Mouse (Mus musculus): ENCODE data around the gene Insl5. TPM values are rescaled to one million over a fixed set of nuclear protein-coding genes. Genes with fewer than 3 reads are reported as not detected.

The Insl5 gene
- polyA plus RNA-seq, 1 experiment from 2014 or later: not detected

DNA sequence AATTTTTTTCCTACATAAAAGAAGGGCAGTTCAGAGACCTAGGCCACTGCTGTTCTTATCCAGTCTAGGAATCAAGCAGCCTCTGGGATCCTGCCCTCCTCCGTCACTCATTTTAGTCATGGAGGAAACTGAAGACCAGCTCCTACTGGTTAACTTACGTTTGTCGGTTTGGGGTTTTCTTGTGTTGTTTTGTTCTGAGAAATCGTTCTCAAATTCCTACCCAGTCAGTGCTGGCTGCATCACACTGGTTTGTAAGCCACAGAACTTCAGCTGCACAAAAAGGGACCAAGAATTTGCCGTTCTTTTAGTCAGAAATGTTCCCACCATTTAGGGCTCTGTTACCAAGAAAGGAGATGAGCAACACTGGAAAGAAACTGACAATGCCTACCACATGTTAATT is 37.3 kb downstream of the Insl5 start:
- H3K27ac ChIP-seq: no peak overlapping the region
- H3K4me2 ChIP-seq: no peak overlapping the region
- no peak overlapping the region for H3K9ac ChIP-seq (replicated peaks)
- 80% methylated on average over 5 of the region's 5 CpGs for WGBS
- ATAC-seq (ENCODE audit: insufficient number of reproducible peaks, insufficient read depth, low FRiP score, low TSS enrichment, low read depth): no peak
- H3K4me3 ChIP-seq (replicated peaks): no peak overlapping the region
- H3K36me3 ChIP-seq: no peaks in the 10 kb centered on the region
- no peaks in the 10 kb centered on the region for H3K27me3 ChIP-seq
- no peaks in the 10 kb centered on the region; the same call in 1 of the 2 replicates for H3K4me1 ChIP-seq (replicated peaks)
- H3K9me3 ChIP-seq: no peaks in the 10 kb centered on the region

DNA sequence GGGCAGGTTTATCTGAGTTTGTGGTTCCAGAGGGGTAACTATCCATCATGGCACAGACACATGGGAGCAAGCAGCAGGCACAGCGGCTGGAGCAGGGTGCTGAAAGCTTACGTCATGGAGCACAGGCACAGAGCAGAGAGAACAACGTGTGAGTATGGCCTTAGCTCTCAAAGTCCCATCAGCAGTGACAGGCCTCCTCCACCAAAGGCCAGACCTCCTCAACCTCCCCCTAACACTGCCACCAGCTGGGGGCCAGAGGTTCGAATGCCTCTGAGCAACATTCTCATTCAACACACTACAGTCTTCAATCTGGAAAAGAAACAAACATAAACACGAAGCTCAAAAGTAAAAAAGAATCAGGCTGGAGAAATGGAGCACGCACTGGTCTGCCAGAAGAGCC is 38.1 kb downstream of the Insl5 start:
- WGBS: 73% methylated on average over 6 of the region's 6 CpGs
- no peaks in the 10 kb centered on the region for H3K27me3 ChIP-seq
- no peaks in the 10 kb centered on the region for H3K36me3 ChIP-seq
- H3K9me3 ChIP-seq: no peaks in the 10 kb centered on the region
- H3K4me1 ChIP-seq (replicated peaks): no peaks in the 10 kb centered on the region; the same call in 1 of the 2 replicates
- H3K4me2 ChIP-seq: no peak overlapping the region
- H3K9ac ChIP-seq (replicated peaks): no peak overlapping the region
- no peak overlapping the region for H3K4me3 ChIP-seq (replicated peaks)
- ATAC-seq (ENCODE audit: insufficient number of reproducible peaks, insufficient read depth, low FRiP score, low TSS enrichment, low read depth): no peak
- H3K27ac ChIP-seq: no peak overlapping the region

GRCm38 (mm10) chr4:102987756-102988155 is 38.9 kb downstream of the Insl5 start:
- WGBS: 75% methylated on average over 2 of the region's 2 CpGs
- Histone ChIP-seq H3K9me3 (no peaks in the 10 kb centered on the region), H3K27ac (no peak overlapping the region), H3K4me2 (no peak overlapping the region), H3K9ac (replicated peaks) (no peak overlapping the region), H3K4me3 (replicated peaks) (no peak overlapping the region), H3K36me3 (no peaks in the 10 kb centered on the region), H3K27me3 (no peaks in the 10 kb centered on the region), H3K4me1 (replicated peaks) (no peaks in the 10 kb centered on the region; the same call in 1 of the 2 replicates)
- no peak for ATAC-seq (ENCODE audit: insufficient number of reproducible peaks, insufficient read depth, low FRiP score, low TSS enrichment, low read depth)

DNA sequence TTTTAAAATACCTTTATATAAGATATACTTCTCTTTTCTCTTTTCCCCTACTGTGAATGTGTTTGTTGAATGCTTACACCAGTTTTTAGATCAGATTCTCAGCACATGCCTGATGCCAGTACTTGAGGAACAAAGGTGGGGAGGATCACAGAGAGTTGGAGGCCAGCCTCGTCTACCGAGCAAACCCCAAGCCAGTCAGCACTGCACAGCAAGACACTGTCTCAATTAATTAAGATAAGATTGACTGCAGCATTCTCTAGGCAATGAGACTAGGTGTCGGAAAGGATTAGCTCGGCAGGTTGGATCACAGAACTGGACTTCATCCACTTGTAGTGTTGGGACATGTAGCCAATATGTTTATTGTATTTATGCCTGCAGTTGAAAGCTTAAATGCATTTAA is 39.3 kb downstream of the Insl5 start:
- 37% methylated on average over 4 of the region's 4 CpGs for WGBS
- no peaks in the 10 kb centered on the region for H3K36me3 ChIP-seq
- no peak overlapping the region for H3K27ac ChIP-seq
- H3K4me2 ChIP-seq: no peak overlapping the region
- no peak overlapping the region for H3K9ac ChIP-seq (replicated peaks)
- 0 out of 2 replicates have a peak, but pooled peaks cover 1% of the 10 kb centered on the region for H3K27me3 ChIP-seq
- no peak overlapping the region for H3K4me3 ChIP-seq (replicated peaks)
- H3K9me3 ChIP-seq: no peaks in the 10 kb centered on the region
- H3K4me1 ChIP-seq (replicated peaks): no peaks in the 10 kb centered on the region; the same call in 1 of the 2 replicates
- ATAC-seq (ENCODE audit: insufficient number of reproducible peaks, insufficient read depth, low FRiP score, low TSS enrichment, low read depth): no peak

DNA sequence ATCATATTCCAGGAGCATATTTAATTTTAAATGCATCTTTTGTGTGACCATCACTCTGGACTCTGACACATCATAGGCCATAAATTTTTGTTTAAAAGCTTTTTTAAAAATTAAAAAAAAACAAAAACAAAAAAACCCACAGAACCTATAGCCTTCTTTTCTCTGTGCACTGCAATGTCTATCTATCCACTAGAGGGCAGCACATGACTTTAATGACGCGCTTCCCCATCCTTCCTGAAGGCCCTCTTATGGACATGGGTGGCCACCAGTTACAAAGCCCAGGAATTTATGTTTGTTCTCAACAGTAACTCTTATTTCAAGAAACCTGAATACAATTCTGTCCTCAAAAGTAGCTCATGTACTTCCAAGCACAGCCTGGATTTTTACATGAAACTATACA is 39.7 kb downstream of the Insl5 start:
- WGBS: 1% methylated on average over 2 of the region's 2 CpGs

DNA sequence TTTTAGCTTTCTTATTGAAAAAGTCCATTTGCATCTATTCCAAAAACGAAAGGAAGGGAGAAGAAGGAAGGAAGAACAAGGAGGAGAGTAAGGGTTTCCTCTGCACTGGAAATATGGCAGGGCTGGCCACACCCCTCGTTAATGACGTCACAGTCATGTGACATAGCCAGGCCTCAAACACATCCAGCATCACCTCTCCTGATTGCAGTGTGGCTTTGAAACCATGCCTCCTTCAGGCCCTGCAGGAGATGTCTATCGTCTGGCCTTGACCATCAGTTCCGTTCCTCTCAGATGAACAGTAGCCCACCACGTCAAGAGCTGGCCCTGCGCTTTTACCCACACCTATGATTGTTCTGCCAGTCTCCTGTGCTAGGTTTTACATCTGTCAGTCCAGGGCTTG is 40.5 kb downstream of the Insl5 start:
- H3K36me3 ChIP-seq: no peaks in the 10 kb centered on the region
- no peak overlapping the region for H3K4me3 ChIP-seq (replicated peaks)
- H3K4me2 ChIP-seq: no peak overlapping the region
- H3K4me1 ChIP-seq (replicated peaks): no peaks in the 10 kb centered on the region; the same call in 1 of the 2 replicates
- H3K27me3 ChIP-seq: 0 out of 2 replicates have a peak, but pooled peaks cover 3% of the 10 kb centered on the region
- 70% methylated on average over 7 of the region's 7 CpGs for WGBS
- ATAC-seq (ENCODE audit: insufficient number of reproducible peaks, insufficient read depth, low FRiP score, low TSS enrichment, low read depth): no peak
- no peak overlapping the region for H3K27ac ChIP-seq
- H3K9ac ChIP-seq (replicated peaks): no peak overlapping the region
- no peaks in the 10 kb centered on the region for H3K9me3 ChIP-seq

More for the DNA sequence above, 39.7 kb downstream of the Insl5 start:
- H3K4me1 ChIP-seq (replicated peaks): no peaks in the 10 kb centered on the region; the same call in 1 of the 2 replicates
- no peaks in the 10 kb centered on the region for H3K9me3 ChIP-seq
- ATAC-seq (ENCODE audit: insufficient number of reproducible peaks, insufficient read depth, low FRiP score, low TSS enrichment, low read depth): no peak
- H3K27me3 ChIP-seq: 0 out of 2 replicates have a peak, but pooled peaks cover 3% of the 10 kb centered on the region
- no peak overlapping the region for H3K4me2 ChIP-seq
- H3K36me3 ChIP-seq: no peaks in the 10 kb centered on the region
- no peak overlapping the region for H3K9ac ChIP-seq (replicated peaks)
- H3K27ac ChIP-seq: no peak overlapping the region
- no peak overlapping the region for H3K4me3 ChIP-seq (replicated peaks)

- no peak overlapping the region for H3K4me3 ChIP-seq (replicated peaks)
- H3K36me3 ChIP-seq: no peaks in the 10 kb centered on the region
- H3K9me3 ChIP-seq: no peaks in the 10 kb centered on the region
- no peak overlapping the region for H3K9ac ChIP-seq (replicated peaks)
- 83% methylated on average over 8 of the region's 8 CpGs for WGBS
- no peak overlapping the region for H3K4me2 ChIP-seq
- peaks cover 27% of the 10 kb centered on the region for H3K27me3 ChIP-seq
- H3K4me1 ChIP-seq (replicated peaks): peaks cover 15% of the 10 kb centered on the region
- H3K27ac ChIP-seq: no peak overlapping the region
- ATAC-seq (ENCODE audit: insufficient number of reproducible peaks, insufficient read depth, low FRiP score, low TSS enrichment, low read depth): no peak
These were observed 44.9 kb downstream of the Insl5 start for GRCm38 (mm10) chr4:102981709-102982108.

- Histone ChIP-seq H3K36me3 (no peaks in the 10 kb centered on the region), H3K9ac (replicated peaks) (no peak overlapping the region), H3K4me3 (replicated peaks) (no peak overlapping the region), H3K9me3 (no peaks in the 10 kb centered on the region), H3K4me1 (replicated peaks) (peaks cover 15% of the 10 kb centered on the region), H3K27me3 (peaks cover 27% of the 10 kb centered on the region), H3K4me2 (peak overlapping the region; percentile 81; the same call in 1 of the 2 replicates), H3K27ac (no peak overlapping the region)
- 61% methylated on average over 5 of the region's 5 CpGs for WGBS
- no peak for ATAC-seq (ENCODE audit: insufficient number of reproducible peaks, insufficient read depth, low FRiP score, low TSS enrichment, low read depth)
These were observed 47.3 kb downstream of the Insl5 start for GRCm38 (mm10) chr4:102979385-102979784.

GRCm38 (mm10) chr4:102978440-102978839 is 48.2 kb downstream of the Insl5 start, which contains the start of gene Tctex1d1:
Gene Tctex1d1, plus strand, starts transcription at chr4:102978606.
- Histone ChIP-seq H3K4me2 (peak within 1 kb of the TSS; percentile 81), H3K27me3 (peaks cover 29% of the 10 kb centered on the region), H3K27ac (no peak within 1 kb of the TSS), H3K9ac (replicated peaks) (peak within 1 kb of the TSS; percentile 47), H3K4me3 (replicated peaks) (peak within 1 kb of the TSS; percentile 38), H3K36me3 (no peaks in the 10 kb centered on the region), H3K9me3 (no peaks in the 10 kb centered on the region), H3K4me1 (replicated peaks) (peaks cover 15% of the 10 kb centered on the region)
- peak; percentile 66; the same call in 1 of the 2 replicates for ATAC-seq (ENCODE audit: insufficient number of reproducible peaks, insufficient read depth, low FRiP score, low TSS enrichment, low read depth)
- WGBS: 1% methylated on average over 13 of the region's 13 CpGs

DNA sequence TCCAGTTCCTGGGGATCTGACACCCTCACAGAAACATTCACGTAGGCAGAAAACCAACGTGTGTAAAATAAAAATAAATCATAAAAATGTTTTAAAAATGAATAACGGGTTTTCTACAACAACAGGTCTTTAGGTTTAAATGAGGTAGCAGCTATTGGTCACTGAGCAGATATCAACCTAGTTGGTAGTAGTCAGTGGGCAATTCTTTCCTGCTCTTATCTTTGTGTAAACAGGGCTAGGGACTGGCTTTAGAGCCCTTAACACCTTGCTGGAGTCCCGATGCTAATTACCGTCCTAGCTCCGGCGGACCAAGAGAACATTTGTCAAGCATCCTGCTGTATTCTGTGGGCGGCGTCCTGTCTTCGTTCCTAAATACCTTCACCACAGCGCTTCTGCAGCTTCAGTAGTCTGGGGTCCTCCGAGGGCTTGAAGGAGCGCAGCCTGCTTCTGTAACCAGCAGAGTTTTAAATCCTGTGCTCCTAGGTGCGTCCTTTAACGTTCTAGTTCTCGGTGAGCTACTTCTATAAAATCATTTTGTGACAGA is 48.8 kb downstream of the Insl5 start:
- Histone ChIP-seq H3K36me3 (no peaks in the 10 kb centered on the region), H3K9ac (replicated peaks) (no peak overlapping the region), H3K4me3 (replicated peaks) (peak overlapping the region; percentile 38), H3K9me3 (no peaks in the 10 kb centered on the region), H3K27me3 (peaks cover 29% of the 10 kb centered on the region), H3K4me1 (replicated peaks) (peaks cover 15% of the 10 kb centered on the region), H3K4me2 (peak overlapping the region; percentile 81), H3K27ac (no peak overlapping the region)
- no peak for ATAC-seq (ENCODE audit: insufficient number of reproducible peaks, insufficient read depth, low FRiP score, low TSS enrichment, low read depth)
- 5% methylated on average over 16 of the region's 16 CpGs for WGBS

GRCm38 (mm10) chr4:102976290-102977275 is 50.1 kb downstream of the Insl5 start:
- Histone ChIP-seq H3K4me2 (no peak overlapping the region), H3K27me3 (peaks cover 26% of the 10 kb centered on the region), H3K36me3 (no peaks in the 10 kb centered on the region), H3K27ac (no peak overlapping the region), H3K4me1 (replicated peaks) (peaks cover 15% of the 10 kb centered on the region), H3K4me3 (replicated peaks) (no peak overlapping the region), H3K9ac (replicated peaks) (no peak overlapping the region), H3K9me3 (no peaks in the 10 kb centered on the region)
- ATAC-seq (ENCODE audit: insufficient number of reproducible peaks, insufficient read depth, low FRiP score, low TSS enrichment, low read depth): no peak
- WGBS: 42% methylated on average over 12 of the region's 12 CpGs

All from limb, embryonic 12.5 days (tissue).